Comparison of ENCODE assay signal across 1 mouse cellular context in the genomic region with DNA sequence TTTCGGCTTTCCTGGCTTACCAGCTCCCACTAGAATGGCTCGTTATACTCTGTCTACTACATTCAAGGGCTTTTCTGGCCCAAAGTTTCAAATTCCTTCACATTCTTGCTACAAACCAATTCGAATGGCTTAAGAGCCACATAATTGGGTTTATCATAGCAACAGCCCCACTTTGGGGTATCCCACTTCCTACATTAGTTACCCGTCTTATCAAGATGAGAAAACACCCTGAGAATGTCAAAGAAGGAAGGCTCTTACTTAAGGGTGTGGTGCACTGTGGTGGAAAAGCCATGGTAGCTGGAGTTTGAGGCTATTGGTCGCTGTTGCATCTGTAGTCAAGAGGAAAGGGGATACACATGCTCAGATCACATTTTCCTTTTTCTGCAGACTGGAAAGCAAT.
A peak's percentile ranks its signal among the peaks of the same experiment; 100 is the strongest.
TF ChIP-seq lines count a peak whose summit lies in the region.

No protein-coding gene starts in this region.

TF ChIP-seq in MEL, 35 proteins besides CTCF, POLR2A, EP300 and RAD21:
- TF ChIP-seq USF1 (IDR thresholded peaks at IDR 0.05; ENCODE audit: low read depth, low read length) (no peak), TAL1 (IDR thresholded peaks at IDR 0.05; ENCODE audit: low read length) (no peak), MAX (IDR thresholded peaks at IDR 0.05; ENCODE audit: low read length) (no peak), ZKSCAN1 (IDR thresholded peaks at IDR 0.05; ENCODE audit: low read depth, low read length) (no peak; the same call in 1 of the 2 replicates), ETS1 (IDR thresholded peaks at IDR 0.05; ENCODE audit: low read depth, low read length) (peak; percentile 89), POLR2AphosphoS5 (IDR thresholded peaks at IDR 0.05; ENCODE audit: borderline replicate concordance, low read depth, low read length) (no peak), ELF1 (IDR thresholded peaks at IDR 0.05; ENCODE audit: low read depth, low read length) (peak; percentile 68; the same call in 1 of the 2 replicates), NELFE (IDR thresholded peaks at IDR 0.05; ENCODE audit: low read depth, low read length) (no peak; the same call in 1 of the 2 replicates), MYB (IDR thresholded peaks at IDR 0.05; ENCODE audit: low read depth, low read length) (0 out of 2 replicates have a peak, but pooled peaks have one; percentile 29), CHD1 (IDR thresholded peaks at IDR 0.05; ENCODE audit: low read depth, low read length) (no peak), GATA1 (IDR thresholded peaks at IDR 0.05; ENCODE audit: low read depth, low read length) (peak; percentile 93), UBTF (IDR thresholded peaks at IDR 0.05; ENCODE audit: borderline replicate concordance, insufficient read depth, low read depth, low read length) (no peak), USF2 (IDR thresholded peaks at IDR 0.05; ENCODE audit: borderline replicate concordance in 1 of 2, insufficient read depth in 1 of 2, low read depth in 1 of 2, low read length in 2 of 2) (no peak), HCFC1 (IDR thresholded peaks at IDR 0.05; ENCODE audit: low read depth, low read length) (peak; percentile 38; the same call in 1 of the 2 replicates), MYC (IDR thresholded peaks at IDR 0.05; ENCODE audit: low read depth, low read length) (no peak), ZNF384 (IDR thresholded peaks at IDR 0.05; ENCODE audit: low read depth, low read length) (no peak), TCF12 (IDR thresholded peaks at IDR 0.05; ENCODE audit: low read depth, low read length) (peak; percentile 85), SMC3 (IDR thresholded peaks at IDR 0.05; ENCODE audit: low read depth, low read length) (no peak), POLR2AphosphoS2 (IDR thresholded peaks at IDR 0.05; ENCODE audit: low read length) (no peak), SIN3A (IDR thresholded peaks at IDR 0.05; ENCODE audit: low read length) (peak; percentile 64; the same call in 1 of the 2 replicates), TBP (IDR thresholded peaks at IDR 0.05; ENCODE audit: low read depth, low read length) (peak; percentile 74), NRF1 (IDR thresholded peaks at IDR 0.05; ENCODE audit: insufficient read depth, low read depth, low read length, poor library complexity, severe bottlenecking) (no peak), KAT2A (conservative IDR thresholded peaks at IDR 0.05; ENCODE audit: low read depth, low read length) (no peak), ZMIZ1 (IDR thresholded peaks at IDR 0.05; ENCODE audit: low read depth, low read length) (no peak), MAZ (IDR thresholded peaks at IDR 0.05; ENCODE audit: low read depth, low read length) (peak; percentile 61; the same call in 1 of the 2 replicates), MAFK (IDR thresholded peaks at IDR 0.05; ENCODE audit: borderline replicate concordance, low read depth, low read length) (no peak)
